9 mouse cellular contexts compared by ENCODE assay signal in genomic region chr4:129406447-129406846, GRCm38 (mm10). TPM values are rescaled to one million over a fixed set of nuclear protein-coding genes. Genes with fewer than 3 reads are reported as not detected.
DNase-seq lines count a peak whose midpoint lies in the region; ATAC-seq and TF ChIP-seq lines count a peak whose summit lies in the region.
"Had no signal": no experiment of that assay in that cellular context is flagged by ENCODE, and none has a peak within 500 bp of the region (broad histone marks: within the 10 kb centered on the region; RNA-seq: fewer than 3 reads in every experiment).

No protein-coding gene starts in this region.

- peak overlapping the region; percentile 51 for H3K4me3 ChIP-seq in forebrain, embryonic 10.5 days
- H3K4me3 ChIP-seq in heart, embryonic 15.5 days = peak overlapping the region; percentile 50
- peak overlapping the region; percentile 31 for H3K4me3 ChIP-seq in kidney, postnatal 0 days (replicated peaks; ENCODE audit: low read depth, low read length)
- peak overlapping the region; percentile 56 for H3K4me3 ChIP-seq in liver, embryonic 12.5 days
- H3K4me3 ChIP-seq in myocyte = no peak overlapping the region

- H3ac ChIP-seq in myocyte (ENCODE audit: control insufficient read depth, insufficient read length) = no peak overlapping the region

- DNase-seq in CD4-positive helper T cell, adult 2 months (ENCODE audit: low read depth, low spot score) = peak; percentile 72
- peak; percentile 41 for DNase-seq in c-Kit-positive CD71-positive TER-119-negative erythroid progenitor cells, embryonic 14.5 days (ENCODE audit: low read depth)
- DNase-seq in forebrain, embryonic 10.5 days (ENCODE audit: extremely low spot score, low spot score) = peak; percentile 31
- DNase-seq in kidney, postnatal 0 days (ENCODE audit: low spot score) = peak; percentile 88
- DNase-seq in splenic B cell, adult 2 months (ENCODE audit: low read depth, low spot score) = peak; percentile 66

- H3K27me3 ChIP-seq in forebrain, embryonic 10.5 days (ENCODE audit: poor library complexity, severe bottlenecking) = peaks cover 24% of the 10 kb centered on the region
- H3K27me3 ChIP-seq in heart, embryonic 15.5 days = no peaks in the 10 kb centered on the region
- H3K27me3 ChIP-seq in kidney, postnatal 0 days (ENCODE audit: insufficient read depth, low read length) = no peaks in the 10 kb centered on the region
- peaks cover 27% of the 10 kb centered on the region; the same call in 1 of the 2 replicates for H3K27me3 ChIP-seq in liver, embryonic 12.5 days (replicated peaks)
- no peaks in the 10 kb centered on the region for H3K27me3 ChIP-seq in myocyte (ENCODE audit: control insufficient read depth, insufficient read depth, insufficient read length)
- no peaks in the 10 kb centered on the region for H3K27me3 ChIP-seq in splenic B cell, adult 2 months (ENCODE audit: control insufficient read depth, insufficient read depth, low read length, poor library complexity, severe bottlenecking)

- WGBS in forebrain, embryonic 10.5 days = 4% methylated on average over 25 of the region's 25 CpGs
- WGBS in heart, embryonic 15.5 days = 3% methylated on average over 25 of the region's 25 CpGs
- WGBS in kidney, postnatal 0 days = 2% methylated on average over 25 of the region's 25 CpGs
- WGBS in liver, embryonic 12.5 days (ENCODE audit: insufficient replicate concordance) = 2% methylated on average over 25 of the region's 25 CpGs

- H3K36me3 ChIP-seq in forebrain, embryonic 10.5 days (replicated peaks) = no peaks in the 10 kb centered on the region
- H3K36me3 ChIP-seq in heart, embryonic 15.5 days = no peaks in the 10 kb centered on the region
- no peaks in the 10 kb centered on the region for H3K36me3 ChIP-seq in kidney, postnatal 0 days (ENCODE audit: insufficient read depth, low read length)
- no peaks in the 10 kb centered on the region for H3K36me3 ChIP-seq in liver, embryonic 12.5 days
- no peaks in the 10 kb centered on the region for H3K36me3 ChIP-seq in myocyte (ENCODE audit: control insufficient read depth, insufficient read depth)
- no peaks in the 10 kb centered on the region for H3K36me3 ChIP-seq in splenic B cell, adult 2 months (ENCODE audit: control insufficient read depth, insufficient read depth, low read length, poor library complexity, severe bottlenecking)

- ATAC-seq in heart, embryonic 15.5 days (replicated peaks; ENCODE audit: insufficient number of reproducible peaks, insufficient read depth, low FRiP score, low read depth) = peak; percentile 67; the same call in 1 of the 2 replicates
- peak; percentile 81 for ATAC-seq in kidney, postnatal 0 days (replicated peaks; ENCODE audit: low FRiP score, low read depth)
- ATAC-seq in liver, embryonic 12.5 days = peak; percentile 65

- peak overlapping the region; percentile 44 for H3K9ac ChIP-seq in heart, embryonic 15.5 days
- peak overlapping the region; percentile 47 for H3K9ac ChIP-seq in kidney, postnatal 0 days (ENCODE audit: low read depth, low read length)
- peak overlapping the region; percentile 62 for H3K9ac ChIP-seq in liver, embryonic 12.5 days

- peak overlapping the region; percentile 73 for H3K4me2 ChIP-seq in heart, embryonic 15.5 days
- H3K4me2 ChIP-seq in kidney, postnatal 0 days (ENCODE audit: low read length) = peak overlapping the region; percentile 60
- peak overlapping the region; percentile 76 for H3K4me2 ChIP-seq in liver, embryonic 12.5 days
- H3K4me2 ChIP-seq in myocyte (ENCODE audit: low read depth) = peak overlapping the region; percentile 47

- no peaks in the 10 kb centered on the region for H3K79me2 ChIP-seq in myocyte (ENCODE audit: control insufficient read depth, insufficient read depth)

- H3K27ac ChIP-seq in forebrain, embryonic 10.5 days = peak overlapping the region; percentile 75
- H3K27ac ChIP-seq in heart, embryonic 15.5 days = no peak overlapping the region
- H3K27ac ChIP-seq in kidney, postnatal 0 days = no peak overlapping the region
- no peak overlapping the region for H3K27ac ChIP-seq in liver, embryonic 12.5 days

- H3K9me3 ChIP-seq in forebrain, embryonic 10.5 days = no peaks in the 10 kb centered on the region; the same call in 1 of the 2 replicates
- no peaks in the 10 kb centered on the region for H3K9me3 ChIP-seq in heart, embryonic 15.5 days (replicated peaks)
- no peaks in the 10 kb centered on the region for H3K9me3 ChIP-seq in kidney, postnatal 0 days (replicated peaks; ENCODE audit: low read length)
- H3K9me3 ChIP-seq in liver, embryonic 12.5 days (replicated peaks) = no peaks in the 10 kb centered on the region

- TF ChIP-seq CTCF in kidney, postnatal 0 days (IDR thresholded peaks at IDR 0.05; ENCODE audit: low read depth) = peak; percentile 66

- peaks cover 7% of the 10 kb centered on the region for H3K4me1 ChIP-seq in forebrain, embryonic 10.5 days
- no peaks in the 10 kb centered on the region; the same call in 1 of the 2 replicates for H3K4me1 ChIP-seq in heart, embryonic 15.5 days (replicated peaks)
- H3K4me1 ChIP-seq in kidney, postnatal 0 days (replicated peaks; ENCODE audit: insufficient read depth, low read length) = no peaks in the 10 kb centered on the region
- peaks cover 20% of the 10 kb centered on the region for H3K4me1 ChIP-seq in liver, embryonic 12.5 days

- no peak for TF ChIP-seq POLR2A in myocyte (IDR thresholded peaks at IDR 0.05; ENCODE audit: insufficient read length, low read depth)

TF ChIP-seq in myocyte, 11 proteins besides CTCF, POLR2A, EP300 and RAD21:
- TF ChIP-seq USF1 (IDR thresholded peaks at IDR 0.05; ENCODE audit: low read depth) (no peak), MYOD1 (IDR thresholded peaks at IDR 0.05; ENCODE audit: control insufficient read depth in 1 of 3, insufficient read length in 2 of 3, low read depth in 2 of 3) (no peak), SRF (IDR thresholded peaks at IDR 0.05; ENCODE audit: control insufficient read depth, insufficient read length, low read depth) (no peak), REST (IDR thresholded peaks at IDR 0.05; ENCODE audit: insufficient read depth, insufficient read length) (no peak), CEBPB (IDR thresholded peaks at IDR 0.05; ENCODE audit: insufficient read depth, poor library complexity, severe bottlenecking) (no peak), TCF12 (IDR thresholded peaks at IDR 0.05; ENCODE audit: insufficient read depth, poor library complexity, severe bottlenecking) (no peak), MAX (IDR thresholded peaks at IDR 0.05; ENCODE audit: low read depth) (no peak), MYOG (IDR thresholded peaks at IDR 0.05; ENCODE audit: control insufficient read depth in 1 of 3, insufficient read depth in 1 of 3, insufficient read length in 2 of 3, low read depth in 2 of 3) (no peak), TCF3 (IDR thresholded peaks at IDR 0.05; ENCODE audit: insufficient read length, low read depth) (no peak), E2F4 (IDR thresholded peaks at IDR 0.05; ENCODE audit: insufficient read depth) (no peak), POLR2AphosphoS2 (IDR thresholded peaks at IDR 0.05; ENCODE audit: insufficient read length, low read depth) (no peak)

RNA-seq across cellular contexts. Expression of gene Zbtb8a, which starts 28.5 kb away (rescaled TPM):
- polyA plus RNA-seq in forebrain, embryonic 10.5 days (2016; fragmentation: Nextera tagmentation; extraction: Ambion mirVana) = 5.8 and 6.0 TPM in 2 replicates
- 11.0 and 13.1 TPM in 2 replicates for polyA plus RNA-seq in heart, embryonic 15.5 days (2015; fragmentation: Nextera tagmentation; extraction: Ambion mirVana)
- polyA plus RNA-seq in kidney, postnatal 0 days (2015; fragmentation: Nextera tagmentation; extraction: Ambion mirVana) = 12.3 and 13.7 TPM in 2 replicates
- 3.1 TPM in 2 replicates for polyA plus RNA-seq in liver, embryonic 12.5 days (2016; fragmentation: Nextera tagmentation; extraction: Ambion mirVana)
- polyA plus RNA-seq in myocyte (2012; fragmentation: generic; extraction: Trizol) = 5.8 TPM

RNA-seq across cellular contexts. Expression of gene Zbtb8b, which starts 34.2 kb away (rescaled TPM):
- 1.4 and 2.2 TPM in 2 replicates for polyA plus RNA-seq in forebrain, embryonic 10.5 days (2016; fragmentation: Nextera tagmentation; extraction: Ambion mirVana)
- polyA plus RNA-seq in heart, embryonic 15.5 days (2015; fragmentation: Nextera tagmentation; extraction: Ambion mirVana) = 5.8 and 6.2 TPM in 2 replicates
- polyA plus RNA-seq in kidney, postnatal 0 days (2015; fragmentation: Nextera tagmentation; extraction: Ambion mirVana) = 3.7 and 3.8 TPM in 2 replicates
- polyA plus RNA-seq in liver, embryonic 12.5 days (2016; fragmentation: Nextera tagmentation; extraction: Ambion mirVana) = 1.3 and 1.5 TPM in 2 replicates
- 0.04 TPM for polyA plus RNA-seq in myocyte (2012; fragmentation: generic; extraction: Trizol)
- polyA plus RNA-seq: C2C12 had no signal

RNA-seq across cellular contexts. Expression of gene Bsdc1, which starts 54.9 kb away (rescaled TPM):
- polyA plus RNA-seq in forebrain, embryonic 10.5 days (2016; fragmentation: Nextera tagmentation; extraction: Ambion mirVana) = 18.0 and 19.5 TPM in 2 replicates
- polyA plus RNA-seq in heart, embryonic 15.5 days (2015; fragmentation: Nextera tagmentation; extraction: Ambion mirVana) = 23.1 and 27.2 TPM in 2 replicates
- 25.6 and 27.8 TPM in 2 replicates for polyA plus RNA-seq in kidney, postnatal 0 days (2015; fragmentation: Nextera tagmentation; extraction: Ambion mirVana)
- polyA plus RNA-seq in liver, embryonic 12.5 days (2016; fragmentation: Nextera tagmentation; extraction: Ambion mirVana) = 36.7 and 37.4 TPM in 2 replicates
- polyA plus RNA-seq in myocyte (2012; fragmentation: generic; extraction: Trizol) = 22.9 TPM

Comparison
In these comparisons a context has a peak if more than half of its experiments do, and no peak if none do; other contexts are left out.
1. DNase-seq: peak in every context shown above with its lines; median percentile 88 in kidney, postnatal 0 days; 72 in CD4-positive helper T cell, adult 2 months; 66 in splenic B cell, adult 2 months; 41 in c-Kit-positive CD71-positive TER-119-negative erythroid progenitor cells, embryonic 14.5 days; 31 in forebrain, embryonic 10.5 days.